In genomic region chr9:25400647-25401335, GRCm38 (mm10) we compare ENCODE assay signal across 7 mouse cellular contexts.
DNase-seq lines count a peak whose midpoint lies in the region; ATAC-seq and TF ChIP-seq lines count a peak whose summit lies in the region.

No protein-coding gene starts in this region.

- no peak for TF ChIP-seq RAD21 in CH12.LX (IDR thresholded peaks at IDR 0.05; ENCODE audit: low read depth, low read length)

- H3K79me2 ChIP-seq in CH12.LX (replicated peaks; ENCODE audit: control insufficient read depth, extremely low read depth, insufficient read depth, poor library complexity, severe bottlenecking) = no peaks in the 10 kb centered on the region

- no peak for TF ChIP-seq EP300 in CH12.LX (IDR thresholded peaks at IDR 0.05; ENCODE audit: low read length)
- no peak for TF ChIP-seq EP300 in liver, embryonic 14.5 days (IDR thresholded peaks at IDR 0.05; ENCODE audit: low read depth)

- peak overlapping the region; percentile 30; the same call in 1 of the 2 replicates for H3K4me2 ChIP-seq in CH12.LX (ENCODE audit: insufficient read depth, low read depth, poor library complexity, severe bottlenecking)
- no peak overlapping the region for H3K4me2 ChIP-seq in forebrain, embryonic 15.5 days (replicated peaks)
- H3K4me2 ChIP-seq in intestine, embryonic 16.5 days (ENCODE audit: low read depth, low read length) = no peak overlapping the region
- no peak overlapping the region for H3K4me2 ChIP-seq in liver, embryonic 14.5 days (ENCODE audit: low read depth)
- H3K4me2 ChIP-seq in neural tube, embryonic 14.5 days (ENCODE audit: low read depth, low read length) = no peak overlapping the region

- H3K27ac ChIP-seq in CH12.LX (ENCODE audit: insufficient read depth, low read depth) = no peak overlapping the region
- H3K27ac ChIP-seq in forebrain, embryonic 15.5 days (replicated peaks) = no peak overlapping the region
- no peak overlapping the region for H3K27ac ChIP-seq in intestine, embryonic 16.5 days (ENCODE audit: low read length)
- H3K27ac ChIP-seq in liver, embryonic 14.5 days = no peak overlapping the region
- H3K27ac ChIP-seq in neural tube, embryonic 14.5 days (ENCODE audit: low read depth, low read length) = no peak overlapping the region

- ATAC-seq in forebrain, embryonic 15.5 days (replicated peaks) = peak; percentile 92
- ATAC-seq in intestine, embryonic 16.5 days = peak; percentile 84
- 0 out of 2 replicates have a peak, but pooled peaks have one; percentile 33 for ATAC-seq in liver, embryonic 14.5 days (ENCODE audit: insufficient read depth)
- peak; percentile 88; the same call in 1 of the 2 replicates for ATAC-seq in neural tube, embryonic 14.5 days (ENCODE audit: low read depth)

- TF ChIP-seq CTCF in CH12.LX (conservative IDR thresholded peaks at IDR 0.05 in 1 of 2, IDR thresholded peaks at IDR 0.05 in 1 of 2; ENCODE audit: low read depth in 2 of 2, low read length in 2 of 2) = no peak
- TF ChIP-seq CTCF in liver, embryonic 14.5 days (IDR thresholded peaks at IDR 0.05; ENCODE audit: low read depth) = no peak

- no peak overlapping the region for H3K9ac ChIP-seq in CH12.LX (ENCODE audit: insufficient read depth, low read depth)
- no peak overlapping the region for H3K9ac ChIP-seq in forebrain, embryonic 15.5 days (replicated peaks)
- no peak overlapping the region for H3K9ac ChIP-seq in intestine, embryonic 16.5 days (ENCODE audit: low read depth, low read length)
- H3K9ac ChIP-seq in liver, embryonic 14.5 days (replicated peaks) = no peak overlapping the region
- no peak overlapping the region for H3K9ac ChIP-seq in neural tube, embryonic 14.5 days (replicated peaks; ENCODE audit: low read depth, low read length)

- H3K36me3 ChIP-seq in CH12.LX (replicated peaks in 1 of 2; ENCODE audit: control insufficient read depth in 1 of 2, insufficient read depth in 1 of 2, low read length in 1 of 2) = no peaks in the 10 kb centered on the region
- H3K36me3 ChIP-seq in forebrain, embryonic 15.5 days = no peaks in the 10 kb centered on the region
- H3K36me3 ChIP-seq in intestine, embryonic 16.5 days (ENCODE audit: control insufficient read depth, insufficient read depth, low read length) = no peaks in the 10 kb centered on the region
- no peaks in the 10 kb centered on the region for H3K36me3 ChIP-seq in liver, embryonic 14.5 days (replicated peaks; ENCODE audit: control insufficient read depth, insufficient read depth, low read depth)
- H3K36me3 ChIP-seq in neural tube, embryonic 14.5 days (ENCODE audit: control insufficient read depth, insufficient read depth, low read length) = no peaks in the 10 kb centered on the region

- TF ChIP-seq POLR2A in CH12.LX (IDR thresholded peaks at IDR 0.05; ENCODE audit: low read depth, low read length) = 0 out of 2 replicates have a peak, but pooled peaks have one; percentile 39

- dilution Hi-C loops in CH12.LX (cut with MboI; ENCODE audit: extremely low pct_ligation_motif_present, extremely low pct_unique_long_range_greater_than_20kb, low sequenced_read_pairs) = no loop called here

- no peaks in the 10 kb centered on the region for H3K27me3 ChIP-seq in CH12.LX (replicated peaks)
- no peaks in the 10 kb centered on the region for H3K27me3 ChIP-seq in forebrain, embryonic 15.5 days
- no peaks in the 10 kb centered on the region for H3K27me3 ChIP-seq in intestine, embryonic 16.5 days (replicated peaks; ENCODE audit: control insufficient read depth, insufficient read depth, low read length)
- no peaks in the 10 kb centered on the region for H3K27me3 ChIP-seq in liver, embryonic 14.5 days (ENCODE audit: control insufficient read depth, insufficient read depth, low read length)
- H3K27me3 ChIP-seq in neural tube, embryonic 14.5 days (ENCODE audit: control insufficient read depth, insufficient read depth, low read length) = no peaks in the 10 kb centered on the region

- peak; percentile 74 for DNase-seq in CH12.LX (ENCODE audit: extremely low read depth)
- DNase-seq in ZHBTc4 (ENCODE audit: low read depth, low spot score) = peak; percentile 71
- peak in 1 of 3 experiments; percentile 3 for DNase-seq in liver, embryonic 14.5 days (ENCODE audit: low read depth in 3 of 3, low spot score in 3 of 3)
- DNase-seq in cerebellum, adult 9-10 months = no peak

- in situ Hi-C loops in CH12.LX (cut with MboI; ENCODE audit: low pct_ligation_motif_present, low pct_unique_long_range_greater_than_20kb, low sequenced_read_pairs) = no loop called here

- H3K4me1 ChIP-seq in CH12.LX (ENCODE audit: control insufficient read depth in 1 of 2, insufficient read depth in 2 of 2) = peaks cover 4 to 13% of the 10 kb centered on the region in 2 experiments; a peak in 3 of 4 replicates
- no peaks in the 10 kb centered on the region for H3K4me1 ChIP-seq in forebrain, embryonic 15.5 days
- no peaks in the 10 kb centered on the region for H3K4me1 ChIP-seq in intestine, embryonic 16.5 days (ENCODE audit: control insufficient read depth, insufficient read depth, low read length)
- H3K4me1 ChIP-seq in liver, embryonic 14.5 days (replicated peaks; ENCODE audit: control insufficient read depth in 2 of 2, insufficient read depth in 2 of 2, low read length in 1 of 2) = no peaks in the 10 kb centered on the region
- no peaks in the 10 kb centered on the region for H3K4me1 ChIP-seq in neural tube, embryonic 14.5 days (ENCODE audit: control insufficient read depth, insufficient read depth, low read length)

- WGBS in forebrain, embryonic 15.5 days = 39% methylated on average over 9 of the region's 9 CpGs
- WGBS in intestine, embryonic 16.5 days = 37% methylated on average over 9 of the region's 9 CpGs
- 34% methylated on average over 9 of the region's 9 CpGs for WGBS in liver, embryonic 14.5 days (ENCODE audit: insufficient replicate concordance)
- WGBS in neural tube, embryonic 14.5 days = 33% methylated on average over 9 of the region's 9 CpGs

- H3K4me3 ChIP-seq in CH12.LX (replicated peaks in 1 of 3; ENCODE audit: low read depth in 2 of 3, low read length in 2 of 3, poor library complexity in 1 of 3) = no peak overlapping the region
- no peak overlapping the region for H3K4me3 ChIP-seq in forebrain, embryonic 15.5 days
- H3K4me3 ChIP-seq in intestine, embryonic 16.5 days (ENCODE audit: low read length) = no peak overlapping the region
- H3K4me3 ChIP-seq in liver, embryonic 14.5 days (ENCODE audit: insufficient read depth in 1 of 2, low read depth in 2 of 2, low read length in 2 of 2) = no peak overlapping the region
- no peak overlapping the region for H3K4me3 ChIP-seq in neural tube, embryonic 14.5 days (ENCODE audit: low read depth, low read length)

- H3K9me3 ChIP-seq in CH12.LX (replicated peaks; ENCODE audit: low read length) = no peaks in the 10 kb centered on the region
- no peaks in the 10 kb centered on the region for H3K9me3 ChIP-seq in forebrain, embryonic 15.5 days
- no peaks in the 10 kb centered on the region for H3K9me3 ChIP-seq in intestine, embryonic 16.5 days (ENCODE audit: control insufficient read depth, low read length)
- no peaks in the 10 kb centered on the region for H3K9me3 ChIP-seq in liver, embryonic 14.5 days (ENCODE audit: control insufficient read depth, low read length)
- no peaks in the 10 kb centered on the region for H3K9me3 ChIP-seq in neural tube, embryonic 14.5 days (ENCODE audit: control insufficient read depth, low read length)

TF ChIP-seq in CH12.LX, 34 proteins besides CTCF, POLR2A, EP300 and RAD21:
- TF ChIP-seq E2F4 (IDR thresholded peaks at IDR 0.05; ENCODE audit: insufficient replicate concordance, low read depth, low read length) (no peak), NRF1 (IDR thresholded peaks at IDR 0.05; ENCODE audit: low read depth, low read length) (peak; percentile 70)

Comparison
In these comparisons a context has a peak if more than half of its experiments do, and no peak if none do; other contexts are left out.
1. ATAC-seq: peak in every context shown above with its lines; median percentile 92 in forebrain, embryonic 15.5 days; 88 in neural tube, embryonic 14.5 days; 84 in intestine, embryonic 16.5 days; 33 in liver, embryonic 14.5 days.